Mouse (Mus musculus) macrophage (primary cell): ENCODE measurements around the gene Acsl6. TPM values are rescaled to one million over a fixed set of nuclear protein-coding genes. Genes with fewer than 3 reads are reported as not detected.
"Not testable (repeated sequence)": the region's sequence is repeated elsewhere in the genome, so short reads cannot be mapped to it uniquely, and the experiment has no call there.

Source experiments
- H3K27ac ChIP-seq: fragments of 350-480 bp; formaldehyde crosslinking; 2 replicates; pipeline ENCODE4 v1.9.0; 2021
- H3K36me3 ChIP-seq: fragments of 350-480 bp; formaldehyde crosslinking; 2 replicates; pipeline ENCODE4 v1.9.0; 2021; ENCODE audit errors: inconsistent target
- H3K4me3 ChIP-seq: fragments of 350-480 bp; formaldehyde crosslinking; 2 replicates; pipeline ENCODE4 v1.9.0; 2021; ENCODE audit errors: inconsistent target
- H3K79me2 ChIP-seq: fragments of 350-480 bp; formaldehyde crosslinking; 2 replicates; pipeline ENCODE4 v1.9.0; 2021; ENCODE audit errors: inconsistent target
- WGBS: methylation state at CpG from one replicate; pipeline ENCODE4 v1.1.7; 2026; ENCODE audit warnings: inconsistent platforms; ENCODE audit not compliant: missing documents; 5-methylcytosine and 5-hydroxymethylcytosine counted together
- polyA plus RNA-seq: library from polyadenylated mRNA; stranded (reverse); fragments of 250-400 nt; gene quantifications from 3 replicates; pipeline ENCODE4 v1.2.4, GENCODE M21; 2018; ENCODE audit warnings: inconsistent platforms

Acsl6 gene
- polyA plus RNA-seq, 1 experiment from 2014 or later: not detected

GRCm38 (mm10) chr11:54297471-54297870 lies 6.1 kb upstream of the Acsl6 start:
- not testable (repeated sequence) for H3K4me3 ChIP-seq, H3K36me3 ChIP-seq, H3K27ac ChIP-seq, H3K79me2 ChIP-seq
- 100% methylated on average over 2 of the region's 2 CpGs for WGBS

DNA sequence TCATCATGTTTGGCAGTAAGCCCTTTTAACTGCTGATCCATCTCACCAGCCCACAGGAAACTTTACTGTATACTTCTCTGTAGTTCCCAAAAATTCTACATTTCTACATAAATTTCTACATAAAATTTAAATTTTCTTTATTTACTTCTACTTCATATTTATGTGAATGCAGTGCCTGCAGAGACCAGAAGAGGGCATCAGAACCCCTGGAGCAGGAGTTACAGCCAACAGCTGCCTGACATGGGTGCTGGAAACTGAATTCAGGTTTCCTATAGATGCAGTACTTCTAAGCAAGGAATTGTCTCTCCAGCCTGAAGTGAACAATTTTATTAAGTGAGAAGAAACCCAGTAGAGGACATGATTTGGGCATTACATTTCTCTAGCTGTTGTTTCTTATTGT lies 4.8 kb upstream of the Acsl6 start:
- no peak overlapping the region for H3K27ac ChIP-seq
- H3K79me2 ChIP-seq: no peaks in the 10 kb centered on the region
- no peaks in the 10 kb centered on the region for H3K36me3 ChIP-seq
- H3K4me3 ChIP-seq: no peak overlapping the region

- no peaks in the 10 kb centered on the region for H3K36me3 ChIP-seq
- H3K4me3 ChIP-seq: no peak overlapping the region
- no peaks in the 10 kb centered on the region for H3K79me2 ChIP-seq
- no peak overlapping the region for H3K27ac ChIP-seq
- WGBS: 81% methylated on average over 8 of the region's 8 CpGs
Observed at GRCm38 (mm10) chr11:54301994-54302393, 1.6 kb upstream of the Acsl6 start.

- 98% methylated on average over 3 of the region's 3 CpGs for WGBS
- Histone ChIP-seq H3K79me2 (no peaks in the 10 kb centered on the region), H3K36me3 (no peaks in the 10 kb centered on the region), H3K4me3 (no peak overlapping the region), H3K27ac (no peak overlapping the region)
Observed at GRCm38 (mm10) chr11:54302606-54303005, 992 bp upstream of the Acsl6 start.

DNA sequence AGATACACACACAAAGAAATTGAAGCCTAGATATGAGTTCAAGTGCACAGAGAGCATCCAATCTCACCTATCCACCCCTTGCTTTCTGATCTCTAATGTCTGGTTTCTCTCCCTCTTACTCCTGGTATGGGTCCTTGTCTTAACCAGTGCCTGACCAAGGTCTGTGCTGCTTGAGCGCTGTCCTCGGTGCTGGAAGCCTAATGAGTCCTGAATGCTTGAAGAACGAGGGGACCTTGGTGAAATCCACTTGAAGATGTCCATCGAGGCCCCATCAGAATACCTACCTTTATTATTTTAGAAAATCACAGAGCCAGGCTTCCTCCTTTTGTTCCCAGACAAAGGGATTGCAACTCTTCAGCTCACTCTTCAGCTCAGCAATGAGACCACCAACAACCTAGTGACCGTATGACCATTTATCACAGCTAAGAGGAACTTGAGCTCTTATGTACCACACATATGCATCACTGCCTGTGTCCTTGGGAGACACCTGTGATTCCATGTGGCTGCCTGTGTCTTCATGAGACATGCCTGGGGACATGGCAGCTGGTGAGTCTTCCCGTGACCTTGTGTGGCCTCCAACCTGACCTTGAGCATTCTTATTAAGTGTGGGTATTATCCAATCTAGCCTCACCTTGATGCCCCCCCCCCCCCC lies 396 bp upstream of the Acsl6 start:
- Histone ChIP-seq H3K36me3 (no peaks in the 10 kb centered on the region), H3K4me3 (no peak overlapping the region), H3K79me2 (no peaks in the 10 kb centered on the region), H3K27ac (no peak overlapping the region)
- 22% methylated on average over 6 of the region's 6 CpGs for WGBS

DNA sequence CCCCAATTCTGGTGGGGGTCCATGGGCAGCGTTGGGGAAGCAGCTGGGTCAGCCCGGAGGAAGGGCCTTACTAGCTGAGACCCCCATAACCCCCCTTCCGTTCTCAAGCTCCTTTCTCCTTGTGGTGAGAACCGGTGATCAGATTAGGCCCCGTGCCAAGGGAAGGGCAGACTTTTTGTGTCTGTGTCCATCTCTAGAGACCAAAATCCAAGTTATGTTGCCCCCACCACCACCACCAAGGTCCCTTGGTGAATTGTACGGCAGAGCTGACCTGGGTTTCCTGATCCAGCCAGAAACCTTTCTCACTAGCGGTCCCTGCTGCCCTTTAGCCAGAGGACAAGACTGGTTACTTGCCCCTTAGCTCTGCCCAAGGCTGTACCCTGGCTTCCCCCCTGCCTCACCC lies 874 bp downstream of the Acsl6 start:
- H3K4me3 ChIP-seq: no peak overlapping the region
- 19% methylated on average over 7 of the region's 7 CpGs for WGBS
- H3K36me3 ChIP-seq: no peaks in the 10 kb centered on the region
- no peak overlapping the region for H3K27ac ChIP-seq
- no peaks in the 10 kb centered on the region for H3K79me2 ChIP-seq

GRCm38 (mm10) chr11:54305331-54305730 lies 1.7 kb downstream of the Acsl6 start:
- Histone ChIP-seq H3K27ac (no peak overlapping the region), H3K36me3 (no peaks in the 10 kb centered on the region), H3K4me3 (no peak overlapping the region), H3K79me2 (no peaks in the 10 kb centered on the region)
- WGBS: 95% methylated on average over 3 of the region's 3 CpGs

- no peak overlapping the region for H3K27ac ChIP-seq
- H3K79me2 ChIP-seq: no peaks in the 10 kb centered on the region
- no peaks in the 10 kb centered on the region for H3K36me3 ChIP-seq
- H3K4me3 ChIP-seq: no peak overlapping the region
- WGBS: 76% methylated on average over 7 of the region's 7 CpGs
Observed at GRCm38 (mm10) chr11:54307139-54307816, 3.7 kb downstream of the Acsl6 start.

DNA sequence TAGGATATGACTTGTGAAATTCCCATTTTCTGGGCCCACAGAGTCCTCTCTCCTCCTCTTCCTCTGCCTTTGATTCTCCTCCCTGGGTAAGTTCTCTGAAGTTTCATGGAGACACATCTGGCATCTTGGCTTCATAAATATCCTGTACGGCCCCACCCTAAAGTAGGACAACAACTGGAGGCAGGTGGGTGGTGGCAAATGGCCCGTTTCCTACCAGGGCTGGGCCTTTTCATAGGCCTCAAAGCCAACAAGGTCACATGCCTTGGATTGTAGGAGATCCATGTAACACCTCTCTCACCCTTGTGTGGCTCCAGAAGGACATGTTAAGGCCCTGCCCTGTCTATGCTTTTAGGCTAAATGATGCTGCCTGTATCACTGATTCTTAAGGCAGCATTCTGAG lies 7.0 kb downstream of the Acsl6 start:
- Histone ChIP-seq H3K79me2 (no peaks in the 10 kb centered on the region), H3K4me3 (no peak overlapping the region), H3K27ac (no peak overlapping the region), H3K36me3 (no peaks in the 10 kb centered on the region)
- 85% methylated on average over 2 of the region's 2 CpGs for WGBS

- Histone ChIP-seq H3K4me3 (no peak overlapping the region), H3K27ac (no peak overlapping the region), H3K79me2 (no peaks in the 10 kb centered on the region), H3K36me3 (no peaks in the 10 kb centered on the region)
- 65% methylated on average over 5 of the region's 5 CpGs for WGBS
Observed at GRCm38 (mm10) chr11:54312021-54312420, 8.4 kb downstream of the Acsl6 start.

GRCm38 (mm10) chr11:54312603-54313002 lies 9.0 kb downstream of the Acsl6 start:
- WGBS: 75% methylated on average over 1 of the region's 1 CpGs
- Histone ChIP-seq H3K4me3 (no peak overlapping the region), H3K27ac (no peak overlapping the region), H3K36me3 (no peaks in the 10 kb centered on the region), H3K79me2 (no peaks in the 10 kb centered on the region)

DNA sequence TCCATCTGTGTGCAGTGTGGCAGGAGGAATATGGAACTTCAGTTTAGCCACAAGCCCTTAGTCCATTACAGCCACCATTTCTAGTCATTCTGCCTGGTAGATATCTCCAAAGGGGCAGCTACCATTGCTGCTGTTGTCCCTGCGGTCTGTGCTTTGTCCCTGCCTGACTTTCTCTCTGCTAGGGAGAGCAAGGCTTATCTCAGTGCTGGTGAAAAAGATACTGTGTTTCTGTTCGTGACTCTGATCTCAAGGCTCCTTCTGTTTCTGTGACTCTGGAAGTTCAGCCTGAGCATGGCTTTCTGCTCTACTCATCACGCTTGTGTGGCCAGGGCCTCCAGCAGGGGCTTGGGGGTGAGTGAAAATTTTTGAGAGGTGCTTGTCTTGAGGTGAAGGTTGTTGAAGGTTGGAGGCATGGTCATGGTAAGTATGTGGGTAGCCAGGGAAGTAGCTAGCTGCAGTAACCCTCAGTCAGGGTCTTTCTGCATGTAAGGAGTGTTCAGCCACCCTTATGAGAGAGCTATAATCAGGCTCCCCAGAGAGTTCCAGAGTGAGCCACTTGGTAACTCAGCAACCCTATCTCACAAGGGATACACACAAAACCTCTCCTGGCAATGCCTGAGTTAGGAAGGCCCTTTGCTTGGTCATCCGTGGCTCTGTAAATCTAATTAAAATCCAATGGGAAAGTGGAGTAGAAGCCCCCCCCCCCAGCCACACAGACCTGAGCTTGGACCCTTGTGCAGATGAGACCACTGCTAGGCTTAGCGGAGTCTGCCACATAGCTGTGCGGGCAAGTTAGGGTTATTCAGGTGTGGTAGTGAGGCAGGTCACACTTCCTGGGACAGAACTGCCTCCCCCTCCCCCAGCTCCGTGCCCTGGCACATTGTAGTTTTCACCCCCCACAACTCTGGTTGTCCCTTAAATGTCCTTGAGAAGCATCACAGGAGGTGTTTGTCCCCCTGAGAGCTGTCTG lies 10.1 kb downstream of the Acsl6 start:
- 91% methylated on average over 7 of the region's 7 CpGs for WGBS
- no peaks in the 10 kb centered on the region for H3K36me3 ChIP-seq
- H3K27ac ChIP-seq: no peak overlapping the region
- no peak overlapping the region for H3K4me3 ChIP-seq
- H3K79me2 ChIP-seq: no peaks in the 10 kb centered on the region

GRCm38 (mm10) chr11:54314740-54315139 lies 11.1 kb downstream of the Acsl6 start:
- Histone ChIP-seq H3K36me3 (no peaks in the 10 kb centered on the region), H3K4me3 (no peak overlapping the region), H3K27ac (no peak overlapping the region), H3K79me2 (no peaks in the 10 kb centered on the region)
- WGBS: 58% methylated on average over 3 of the region's 3 CpGs

DNA sequence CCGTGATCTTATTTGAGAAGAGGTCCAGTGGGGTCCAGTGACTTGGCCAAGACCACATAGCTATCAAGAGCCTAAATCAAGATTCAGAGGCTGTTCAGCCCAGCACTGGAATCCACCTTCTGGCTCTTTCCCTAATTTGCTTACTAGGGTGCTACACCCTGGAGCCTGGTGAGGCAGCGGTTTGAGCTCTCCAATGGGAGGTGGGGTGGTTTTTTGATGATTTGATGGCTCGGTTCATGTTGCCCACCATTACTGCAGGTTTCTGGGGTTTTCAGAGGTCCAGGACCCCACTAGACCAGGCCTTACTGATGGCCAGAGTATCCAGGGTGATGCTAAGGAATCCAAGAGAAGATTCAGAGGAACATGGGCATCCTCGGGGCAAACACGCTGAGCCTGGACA lies 11.7 kb downstream of the Acsl6 start:
- no peaks in the 10 kb centered on the region for H3K79me2 ChIP-seq
- H3K4me3 ChIP-seq: no peak overlapping the region
- no peaks in the 10 kb centered on the region for H3K36me3 ChIP-seq
- no peak overlapping the region for H3K27ac ChIP-seq
- 91% methylated on average over 5 of the region's 5 CpGs for WGBS

DNA sequence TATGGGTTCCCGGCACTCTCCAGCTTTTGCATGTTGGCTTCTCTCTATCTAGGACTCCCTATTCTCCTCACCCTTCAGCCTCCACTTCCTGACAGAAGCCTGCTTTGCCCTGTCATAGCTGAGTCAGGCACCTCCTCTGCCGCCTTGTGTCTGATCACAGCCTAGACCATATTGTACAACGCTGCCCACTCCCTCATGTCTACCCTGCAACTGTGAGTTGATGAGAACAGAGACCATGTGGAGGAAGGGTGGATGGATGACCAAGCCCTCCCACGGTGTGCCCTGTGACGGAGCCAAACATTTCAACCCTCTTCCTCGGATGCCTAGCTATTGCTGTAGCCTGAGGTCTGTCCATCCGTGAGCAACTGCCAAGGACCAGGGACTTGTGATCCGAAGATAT lies 13.8 kb downstream of the Acsl6 start:
- 90% methylated on average over 8 of the region's 8 CpGs for WGBS
- Histone ChIP-seq H3K27ac (no peak overlapping the region), H3K4me3 (no peak overlapping the region), H3K79me2 (no peaks in the 10 kb centered on the region), H3K36me3 (no peaks in the 10 kb centered on the region)
